8 mouse cellular contexts compared by ENCODE assay signal in the genomic region with DNA sequence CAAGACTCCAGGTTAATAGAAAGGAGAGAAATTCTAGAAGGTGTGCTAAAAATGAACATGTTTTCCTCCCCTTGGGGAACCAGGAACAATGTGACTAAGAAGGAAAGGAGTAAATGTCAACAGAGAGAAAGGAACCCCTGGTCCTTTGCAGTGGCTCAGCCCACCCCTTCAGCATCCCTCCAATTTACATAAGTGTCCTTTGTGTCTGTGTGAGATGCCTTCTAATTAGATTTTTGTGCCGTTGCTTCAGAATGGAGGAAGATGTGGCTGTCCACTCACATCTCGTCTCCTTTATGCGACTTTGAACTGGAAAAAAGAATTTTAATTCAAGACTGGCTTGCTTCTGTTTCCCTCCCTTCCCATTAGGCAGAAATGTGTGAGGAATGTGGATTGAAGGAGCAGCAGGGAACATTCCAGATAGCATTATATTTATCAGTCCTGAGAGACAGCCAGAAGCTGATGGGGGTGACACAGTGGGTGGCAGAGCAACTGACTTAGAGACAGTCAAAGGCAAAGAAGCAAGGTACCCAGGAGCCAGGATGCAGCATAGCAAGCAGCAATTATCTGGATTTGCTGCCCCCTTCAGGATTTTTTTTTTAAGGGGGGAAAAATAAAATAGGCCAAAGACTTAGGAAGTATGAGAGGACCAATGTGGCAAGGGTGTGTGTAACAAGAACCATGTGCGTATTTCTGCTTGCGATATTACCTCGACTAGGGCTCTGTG.
DNase-seq lines count a peak whose midpoint lies in the region; ATAC-seq and TF ChIP-seq lines count a peak whose summit lies in the region.

No protein-coding gene starts in this region.

- H3K27me3 ChIP-seq in heart, embryonic 10.5 days (ENCODE audit: insufficient read depth, poor library complexity, severe bottlenecking), result no peaks in the 10 kb centered on the region
- no peaks in the 10 kb centered on the region for H3K27me3 ChIP-seq in embryonic facial prominence, embryonic 11.5 days (ENCODE audit: control insufficient read depth, insufficient read depth, low read length)

- no peaks in the 10 kb centered on the region for H3K9me3 ChIP-seq in heart, embryonic 10.5 days
- no peaks in the 10 kb centered on the region for H3K9me3 ChIP-seq in ES-E14 (ENCODE audit: control insufficient read depth, insufficient read depth, low read depth, low read length)
- no peaks in the 10 kb centered on the region for H3K9me3 ChIP-seq in embryonic facial prominence, embryonic 11.5 days (replicated peaks; ENCODE audit: control insufficient read depth, low read length)

- no peak overlapping the region for H3K4me2 ChIP-seq in embryonic facial prominence, embryonic 11.5 days (ENCODE audit: low read depth, low read length)

- in situ Hi-C loops in ES-E14 (cut with MboI; ENCODE audit: low sequenced_read_pairs in 2 of 2, unreplicated experiment in 2 of 2), result no loop called here

- H3K9ac ChIP-seq in ES-E14 (ENCODE audit: insufficient read depth, low read depth, low read length, poor library complexity, severe bottlenecking), result no peak overlapping the region
- H3K9ac ChIP-seq in embryonic facial prominence, embryonic 11.5 days (replicated peaks; ENCODE audit: low read length), result no peak overlapping the region

- no peak for DNase-seq in heart, embryonic 10.5 days (ENCODE audit: low spot score)
- DNase-seq in heart, adult 11 months, result no peak
- peak; percentile 34 for DNase-seq in ES-E14 (ENCODE audit: low read depth, low spot score)
- DNase-seq in embryonic facial prominence, embryonic 11.5 days (ENCODE audit: low spot score), result peak; percentile 55
- DNase-seq in lung, postnatal 36 days, result peak; percentile 48
- no peak for DNase-seq in urinary bladder, postnatal 10 days (ENCODE audit: low spot score)
- DNase-seq in adrenal gland, adult 18-20 months (ENCODE audit: low spot score in 2 of 2), result no peak
- no peak for DNase-seq in spleen, adult 12 weeks (ENCODE audit: low spot score)

- ATAC-seq in embryonic facial prominence, embryonic 11.5 days (replicated peaks; ENCODE audit: insufficient number of reproducible peaks, low FRiP score, low TSS enrichment, low read depth), result peak; percentile 82; the same call in 1 of the 2 replicates

- 46% methylated on average over 6 of the region's 6 CpGs for WGBS in heart, embryonic 10.5 days
- WGBS in embryonic facial prominence, embryonic 11.5 days, result 41% methylated on average over 6 of the region's 6 CpGs

- no peaks in the 10 kb centered on the region for H3K36me3 ChIP-seq in heart, embryonic 10.5 days
- H3K36me3 ChIP-seq in ES-E14 (ENCODE audit: control insufficient read depth, insufficient read depth, low read length, poor library complexity, severe bottlenecking), result no peaks in the 10 kb centered on the region
- H3K36me3 ChIP-seq in embryonic facial prominence, embryonic 11.5 days (replicated peaks; ENCODE audit: control insufficient read depth, insufficient read depth, low read depth, low read length), result no peaks in the 10 kb centered on the region

- H3K4me3 ChIP-seq in heart, embryonic 10.5 days, result no peak overlapping the region
- no peak overlapping the region for H3K4me3 ChIP-seq in ES-E14 (ENCODE audit: insufficient read depth in 1 of 2, low read depth in 1 of 2, low read length in 2 of 2, poor library complexity in 1 of 2, severe bottlenecking in 1 of 2)
- no peak overlapping the region for H3K4me3 ChIP-seq in embryonic facial prominence, embryonic 11.5 days (ENCODE audit: low read depth, low read length)

- H3K4me1 ChIP-seq in heart, embryonic 10.5 days, result peaks cover 7% of the 10 kb centered on the region; the same call in 1 of the 2 replicates
- H3K4me1 ChIP-seq in ES-E14 (ENCODE audit: control insufficient read depth in 2 of 2, insufficient read depth in 2 of 2, low read length in 2 of 2, poor library complexity in 1 of 2), result no peaks in the 10 kb centered on the region
- no peaks in the 10 kb centered on the region for H3K4me1 ChIP-seq in embryonic facial prominence, embryonic 11.5 days (ENCODE audit: control insufficient read depth, insufficient read depth, low read length)

- peak overlapping the region; percentile 10; the same call in 1 of the 2 replicates for H3K27ac ChIP-seq in heart, embryonic 10.5 days
- no peak overlapping the region for H3K27ac ChIP-seq in ES-E14 (ENCODE audit: insufficient read depth, low read depth, low read length, poor library complexity, severe bottlenecking)
- H3K27ac ChIP-seq in embryonic facial prominence, embryonic 11.5 days (replicated peaks; ENCODE audit: low read depth, low read length), result no peak overlapping the region

TF ChIP-seq in ES-E14, 5 proteins besides CTCF, POLR2A, EP300 and RAD21:
- TF ChIP-seq HCFC1 (IDR thresholded peaks at IDR 0.05; ENCODE audit: borderline replicate concordance, insufficient read depth, low read length) (no peak), ZC3H11A (IDR thresholded peaks at IDR 0.05; ENCODE audit: borderline replicate concordance, low read depth, low read length) (peak; percentile 14; the same call in 1 of the 2 replicates)

Comparison
In these comparisons a context has a peak if more than half of its experiments do, and no peak if none do; other contexts are left out.
1. DNase-seq: peak in ES-E14 (single experiment), embryonic facial prominence, embryonic 11.5 days (single experiment) and lung, postnatal 36 days (single experiment); none in heart, embryonic 10.5 days (single experiment), heart, adult 11 months (single experiment), urinary bladder, postnatal 10 days (single experiment), adrenal gland, adult 18-20 months (0 of 2) and spleen, adult 12 weeks (single experiment).